ENCODE assay signal across 10 mouse cellular contexts in genomic region chr9:101159431-101159830, GRCm38 (mm10).
DNase-seq lines count a peak whose midpoint lies in the region; ATAC-seq and TF ChIP-seq lines count a peak whose summit lies in the region.
"Had no signal": no experiment of that assay in that cellular context is flagged by ENCODE, and none has a peak within 500 bp of the region (broad histone marks: within the 10 kb centered on the region; RNA-seq: fewer than 3 reads in every experiment).

No protein-coding gene starts in this region.

- no peak overlapping the region for H3K27ac ChIP-seq in hindbrain, embryonic 11.5 days (ENCODE audit: low read depth, low read length)
- H3K27ac ChIP-seq in hindbrain, embryonic 12.5 days = no peak overlapping the region
- H3K27ac ChIP-seq: liver, embryonic 13.5 days; stomach, embryonic 15.5 days had no signal

- peak; percentile 41 for DNase-seq in hindbrain, embryonic 11.5 days (ENCODE audit: low spot score)
- DNase-seq in B cell, adult 2 months = peak; percentile 37 to 49
- DNase-seq in Muller cell, postnatal 12 days (ENCODE audit: inconsistent ontology term) = peak; percentile 35
- no peak for DNase-seq in lung, adult 2 months
- DNase-seq in spleen, postnatal 14 days (ENCODE audit: low spot score in 2 of 2) = no peak
- no peak for DNase-seq in heart, postnatal 25 days (ENCODE audit: low spot score)
- DNase-seq: liver, embryonic 13.5 days had no signal

- no peak for TF ChIP-seq POLR2A in lung, adult 2 months (IDR thresholded peaks at IDR 0.05; ENCODE audit: borderline replicate concordance, extremely low read depth, low read depth, low read length)

- TF ChIP-seq CTCF in lung, adult 2 months (IDR thresholded peaks at IDR 0.05; ENCODE audit: insufficient read depth, low read length) = peak; percentile 37; the same call in 1 of the 2 replicates

- no peaks in the 10 kb centered on the region for H3K27me3 ChIP-seq in hindbrain, embryonic 11.5 days (ENCODE audit: control insufficient read depth, insufficient read depth, low read length)
- no peaks in the 10 kb centered on the region for H3K27me3 ChIP-seq in hindbrain, embryonic 12.5 days
- H3K27me3 ChIP-seq: liver, embryonic 13.5 days; stomach, embryonic 15.5 days had no signal

- no peaks in the 10 kb centered on the region for H3K36me3 ChIP-seq in hindbrain, embryonic 11.5 days (ENCODE audit: control insufficient read depth, insufficient read depth, low read length)
- no peaks in the 10 kb centered on the region for H3K36me3 ChIP-seq in hindbrain, embryonic 12.5 days
- H3K36me3 ChIP-seq: liver, embryonic 13.5 days; stomach, embryonic 15.5 days had no signal

- no peaks in the 10 kb centered on the region for H3K9me3 ChIP-seq in hindbrain, embryonic 11.5 days (ENCODE audit: control insufficient read depth, low read length)
- H3K9me3 ChIP-seq in hindbrain, embryonic 12.5 days (replicated peaks) = no peaks in the 10 kb centered on the region
- H3K9me3 ChIP-seq: liver, embryonic 13.5 days; stomach, embryonic 15.5 days had no signal

- H3K9ac ChIP-seq in hindbrain, embryonic 11.5 days (ENCODE audit: low read depth, low read length) = no peak overlapping the region
- H3K9ac ChIP-seq in hindbrain, embryonic 12.5 days = no peak overlapping the region
- H3K9ac ChIP-seq: liver, embryonic 13.5 days; stomach, embryonic 15.5 days had no signal

- WGBS in hindbrain, embryonic 11.5 days = 84% methylated on average over 1 of the region's 1 CpGs
- 89% methylated on average over 1 of the region's 1 CpGs for WGBS in hindbrain, embryonic 12.5 days
- 98% methylated on average over 1 of the region's 1 CpGs for WGBS in lung, adult 2 months

- H3K4me2 ChIP-seq in hindbrain, embryonic 11.5 days (replicated peaks; ENCODE audit: low read depth, low read length) = no peak overlapping the region
- no peak overlapping the region for H3K4me2 ChIP-seq in hindbrain, embryonic 12.5 days (replicated peaks)
- H3K4me2 ChIP-seq: liver, embryonic 13.5 days; stomach, embryonic 15.5 days had no signal

- H3K4me1 ChIP-seq in hindbrain, embryonic 11.5 days (replicated peaks; ENCODE audit: control insufficient read depth, insufficient read depth, low read length) = no peaks in the 10 kb centered on the region
- no peaks in the 10 kb centered on the region for H3K4me1 ChIP-seq in hindbrain, embryonic 12.5 days
- no peaks in the 10 kb centered on the region for H3K4me1 ChIP-seq in lung, adult 2 months (ENCODE audit: control insufficient read depth, insufficient read depth, low read length)
- H3K4me1 ChIP-seq: liver, embryonic 13.5 days; stomach, embryonic 15.5 days had no signal

- H3K4me3 ChIP-seq in hindbrain, embryonic 11.5 days (ENCODE audit: low read depth, low read length) = no peak overlapping the region
- H3K4me3 ChIP-seq in hindbrain, embryonic 12.5 days = no peak overlapping the region
- no peak overlapping the region for H3K4me3 ChIP-seq in lung, adult 2 months (replicated peaks; ENCODE audit: extremely low read depth, low read depth, low read length)
- H3K4me3 ChIP-seq: liver, embryonic 13.5 days; stomach, embryonic 15.5 days had no signal

- intact Hi-C loops in heart, postnatal 25 days (cut with DNase I) = loop anchor here (5.0 to 10.0 kb wide), 3 partner anchors 82 to 702 kb away; no protein-coding TSS in a partner anchor

- no peak for ATAC-seq in hindbrain, embryonic 11.5 days (ENCODE audit: low FRiP score)
- no peak for ATAC-seq in hindbrain, embryonic 12.5 days (ENCODE audit: low FRiP score)
- ATAC-seq in common myeloid progenitor, adult 5-6 weeks (replicated peaks; ENCODE audit: low read depth, poor library complexity, severe bottlenecking) = peak; percentile 84

Comparison
In these comparisons a context has a peak if more than half of its experiments do, and no peak if none do; other contexts are left out.
1. DNase-seq: peak in hindbrain, embryonic 11.5 days (single experiment), B cell, adult 2 months (2 of 2) and Muller cell, postnatal 12 days (single experiment); none in lung, adult 2 months (single experiment), spleen, postnatal 14 days (0 of 2) and heart, postnatal 25 days (single experiment).